Mouse (Mus musculus) spleen, postnatal 4 days (tissue): ENCODE data around the gene Cdkal1.

Source experiments
- DNase-seq, 2 experiments: peaks; one replicate each; pipeline ENCODE4 v3.0.0; 2022; ENCODE audit warnings: low spot score in 2 of 2

The Cdkal1 gene

DNA sequence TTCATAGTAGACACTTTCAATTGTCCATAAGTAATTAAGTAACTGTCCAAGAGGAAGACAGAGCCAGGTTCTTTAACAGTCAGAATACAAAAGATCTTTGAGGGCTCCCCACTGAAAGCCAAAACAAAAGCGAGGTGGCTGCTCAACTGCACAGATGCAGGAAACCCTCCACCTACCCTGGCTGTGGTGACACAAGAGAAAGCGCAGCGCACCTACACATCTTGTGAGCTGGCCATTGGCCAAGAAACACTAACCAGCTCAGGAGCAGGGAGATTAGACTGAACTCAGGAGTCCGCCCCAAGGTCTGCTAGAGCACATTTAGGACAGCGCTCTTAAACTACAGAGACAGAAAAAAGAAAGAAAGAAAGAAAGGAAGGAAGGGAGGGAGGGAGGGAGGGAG lies 226.9 kb downstream of the Cdkal1 start:
- DNase-seq: peak in 1 of 2 experiments; percentile 33

DNA sequence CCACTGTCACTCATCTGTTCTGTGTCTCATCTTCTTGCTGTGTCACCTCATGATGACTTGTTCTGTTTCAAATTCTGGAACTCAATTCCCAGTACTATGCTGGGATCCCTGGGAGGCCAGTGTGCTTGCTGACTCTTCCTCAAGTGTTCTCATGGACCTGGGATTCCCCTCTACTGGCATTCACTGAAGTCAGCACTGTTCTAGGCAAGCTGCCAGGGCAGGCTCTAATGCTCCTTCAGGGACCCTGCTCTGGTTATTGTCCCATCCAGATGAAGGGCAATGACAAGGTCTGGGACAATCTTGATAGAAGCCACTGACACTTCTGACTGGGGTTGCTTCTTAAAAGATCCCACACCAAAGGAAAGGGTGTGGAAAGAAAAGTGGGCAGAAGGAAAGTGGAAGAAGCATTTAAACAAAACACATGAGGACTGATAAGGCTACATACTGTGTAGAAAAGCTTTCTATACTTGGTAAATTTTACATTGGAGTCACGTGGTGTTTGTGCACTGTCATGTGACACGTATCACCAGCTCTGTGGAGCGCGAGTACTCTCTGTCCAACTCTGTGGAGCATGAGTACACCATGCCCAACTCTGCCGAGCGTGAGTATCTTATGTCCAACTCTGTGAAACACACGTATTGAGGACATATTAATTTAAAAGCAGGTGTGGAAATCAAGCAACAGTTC lies 227.9 kb downstream of the Cdkal1 start:
- no peak for DNase-seq

DNA sequence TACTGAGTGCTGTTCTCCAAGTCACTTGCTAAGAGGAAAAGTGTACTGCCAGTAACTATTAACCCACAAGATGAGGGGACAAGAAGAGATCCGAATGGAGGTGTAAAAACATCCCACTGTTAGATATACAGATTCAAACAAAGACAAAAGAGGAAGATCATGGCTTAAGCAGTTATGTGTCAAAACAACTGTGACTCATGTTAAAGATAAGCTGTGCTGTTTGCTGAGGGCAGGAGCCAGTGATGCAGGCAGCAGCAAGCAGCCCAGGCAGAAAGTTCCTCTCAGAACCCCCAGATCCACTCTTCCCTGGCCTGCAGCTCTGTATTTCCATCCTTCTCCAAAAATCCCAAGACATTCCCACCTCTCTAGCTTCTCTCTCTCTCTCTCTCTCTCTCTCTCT lies 230.5 kb downstream of the Cdkal1 start:
- no peak for DNase-seq

DNA sequence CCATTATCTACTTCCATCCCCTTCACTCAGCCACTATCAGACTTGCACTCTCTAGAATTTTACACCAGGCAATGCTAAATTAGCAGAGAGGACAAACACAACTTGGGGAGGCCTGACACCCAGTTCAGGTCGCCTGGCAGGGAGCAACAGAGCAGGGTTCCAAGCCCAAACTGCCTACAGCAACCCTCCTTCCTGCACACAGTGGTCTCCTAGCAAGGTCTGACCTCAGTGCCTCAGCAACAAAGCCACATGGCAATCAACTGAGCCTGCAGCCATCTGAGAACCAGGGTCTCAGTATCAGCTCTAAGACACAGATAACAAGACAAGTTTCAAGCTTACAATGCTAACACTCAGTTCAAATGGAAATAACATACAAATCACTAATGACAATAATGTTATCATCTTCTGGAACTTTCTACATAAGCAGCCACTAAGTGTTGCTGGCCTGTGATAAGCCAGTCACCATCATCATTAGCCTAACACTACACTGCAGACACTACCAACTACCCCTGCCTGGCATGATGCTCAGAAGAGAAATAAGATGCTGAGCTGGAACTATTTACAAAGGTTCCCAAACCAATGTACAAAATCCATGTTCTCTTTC lies 231.7 kb downstream of the Cdkal1 start:
- DNase-seq: no peak

DNA sequence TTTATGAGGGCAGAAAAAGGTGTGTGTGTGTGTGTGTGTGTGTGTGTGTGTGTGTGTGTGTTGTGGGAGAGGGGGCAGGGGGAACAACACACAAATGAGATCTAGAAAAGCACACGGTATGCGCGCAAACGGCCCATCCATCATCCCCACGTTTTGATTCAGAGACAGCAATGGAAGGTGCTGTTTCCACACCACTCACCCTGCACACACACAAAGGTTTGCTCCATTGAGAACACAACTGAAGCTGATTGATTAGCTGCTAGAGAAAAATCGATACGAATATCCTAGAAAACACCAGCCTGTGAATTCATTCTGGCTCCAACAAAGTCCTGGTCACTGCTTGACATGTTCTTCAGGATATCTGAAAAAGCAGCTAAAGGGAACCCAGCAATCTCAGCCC lies 233.6 kb downstream of the Cdkal1 start:
- no peak for DNase-seq

DNA sequence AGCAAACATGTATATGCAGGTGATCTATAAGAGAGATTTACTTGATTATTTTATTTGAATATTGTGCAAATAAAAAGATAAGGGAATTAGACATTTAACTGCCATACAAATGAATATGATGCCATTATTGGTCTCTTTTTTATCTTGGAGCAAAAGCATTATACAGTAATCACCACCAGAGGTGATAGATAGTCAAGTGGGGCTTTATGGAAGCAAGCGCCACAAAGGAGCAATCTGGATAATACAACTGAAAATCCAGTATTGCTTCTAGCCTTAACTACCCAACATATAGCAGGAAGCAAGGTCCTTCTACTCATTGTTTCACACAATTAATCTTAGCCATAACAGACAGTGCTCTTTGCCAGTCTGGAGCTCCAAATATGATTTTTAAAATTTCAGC lies 234.1 kb downstream of the Cdkal1 start:
- DNase-seq: no peak

DNA sequence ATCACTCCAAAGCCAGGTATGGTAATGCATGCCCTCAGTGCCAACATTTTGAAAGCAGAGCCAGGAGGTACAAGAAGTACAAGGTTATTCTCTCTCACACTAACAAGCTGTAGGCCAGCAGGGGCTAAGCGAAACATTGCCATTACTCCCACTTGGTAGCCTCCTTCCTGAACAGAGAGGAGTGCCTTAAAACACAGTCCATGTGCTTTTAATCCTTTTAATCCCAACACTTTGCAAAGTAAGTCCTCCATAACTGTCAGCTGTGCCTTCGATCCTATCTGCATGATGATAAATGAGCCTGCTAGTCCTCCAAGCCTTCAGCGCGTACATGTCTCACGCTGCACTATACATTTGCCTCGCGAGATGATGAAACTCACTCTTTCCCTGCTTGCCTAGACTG lies 234.6 kb downstream of the Cdkal1 start:
- DNase-seq: no peak

DNA sequence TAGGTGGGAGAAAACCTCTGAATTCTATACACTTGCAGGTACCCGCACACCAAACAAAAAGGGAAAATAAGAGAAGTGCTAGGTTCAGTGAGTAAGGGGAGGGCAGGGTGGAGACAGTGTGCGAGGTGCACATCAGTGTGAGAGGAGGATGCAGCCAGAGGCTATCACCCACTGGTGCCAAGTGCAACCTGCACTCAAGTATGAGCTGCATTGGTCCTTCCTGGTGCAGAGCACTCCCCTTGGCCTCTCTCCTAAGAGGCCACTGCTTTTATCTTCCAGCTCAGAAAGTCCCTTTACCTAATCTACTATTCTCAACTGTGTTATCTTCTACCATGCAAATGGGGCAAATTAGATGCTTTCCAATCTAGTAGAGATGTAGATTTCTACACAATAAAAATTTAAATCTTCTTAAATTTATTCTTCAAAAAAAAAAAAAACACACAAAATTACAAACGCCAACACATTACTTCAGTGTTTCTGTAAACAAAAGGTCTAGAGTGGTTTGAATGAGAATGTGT lies 238.8 kb downstream of the Cdkal1 start:
- no peak for DNase-seq

DNA sequence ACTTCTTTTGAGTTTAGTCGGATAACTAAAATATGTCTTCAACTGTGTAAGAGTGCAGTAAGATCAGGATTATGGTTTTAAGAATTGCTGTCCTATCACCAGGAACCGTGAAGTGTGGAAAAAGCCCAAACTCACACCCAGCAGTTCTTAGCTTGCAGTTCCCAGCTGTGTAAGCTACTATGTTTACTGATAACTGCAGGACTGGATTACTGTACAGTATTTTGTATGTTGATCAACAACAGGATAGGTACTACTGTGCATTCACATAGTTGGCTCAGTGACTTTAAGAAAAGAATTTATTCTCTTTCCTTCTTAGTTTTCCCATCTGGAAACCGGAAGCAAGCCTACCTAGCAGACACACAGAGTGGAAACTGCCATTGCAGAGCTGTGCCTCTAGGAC lies 239.5 kb downstream of the Cdkal1 start:
- DNase-seq: no peak

DNA sequence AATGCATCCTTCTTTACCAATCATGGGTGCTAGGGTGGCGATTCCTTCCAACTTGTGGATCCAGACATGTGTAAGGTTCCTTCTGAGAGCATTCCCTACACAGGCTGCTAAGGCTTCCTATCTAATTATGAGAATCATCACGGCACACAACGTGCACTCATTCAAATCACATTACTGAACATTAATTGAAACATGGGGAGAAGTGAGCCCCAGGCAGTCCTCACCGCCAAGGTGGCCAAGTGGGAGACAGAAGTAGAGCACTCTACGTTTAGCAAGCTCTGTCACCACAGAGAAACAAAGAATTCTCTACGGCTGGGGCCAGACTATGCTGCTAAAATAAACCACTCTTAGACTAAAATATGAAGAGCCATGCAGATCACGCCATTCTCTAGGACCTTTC lies 240.4 kb downstream of the Cdkal1 start:
- DNase-seq: no peak

DNA sequence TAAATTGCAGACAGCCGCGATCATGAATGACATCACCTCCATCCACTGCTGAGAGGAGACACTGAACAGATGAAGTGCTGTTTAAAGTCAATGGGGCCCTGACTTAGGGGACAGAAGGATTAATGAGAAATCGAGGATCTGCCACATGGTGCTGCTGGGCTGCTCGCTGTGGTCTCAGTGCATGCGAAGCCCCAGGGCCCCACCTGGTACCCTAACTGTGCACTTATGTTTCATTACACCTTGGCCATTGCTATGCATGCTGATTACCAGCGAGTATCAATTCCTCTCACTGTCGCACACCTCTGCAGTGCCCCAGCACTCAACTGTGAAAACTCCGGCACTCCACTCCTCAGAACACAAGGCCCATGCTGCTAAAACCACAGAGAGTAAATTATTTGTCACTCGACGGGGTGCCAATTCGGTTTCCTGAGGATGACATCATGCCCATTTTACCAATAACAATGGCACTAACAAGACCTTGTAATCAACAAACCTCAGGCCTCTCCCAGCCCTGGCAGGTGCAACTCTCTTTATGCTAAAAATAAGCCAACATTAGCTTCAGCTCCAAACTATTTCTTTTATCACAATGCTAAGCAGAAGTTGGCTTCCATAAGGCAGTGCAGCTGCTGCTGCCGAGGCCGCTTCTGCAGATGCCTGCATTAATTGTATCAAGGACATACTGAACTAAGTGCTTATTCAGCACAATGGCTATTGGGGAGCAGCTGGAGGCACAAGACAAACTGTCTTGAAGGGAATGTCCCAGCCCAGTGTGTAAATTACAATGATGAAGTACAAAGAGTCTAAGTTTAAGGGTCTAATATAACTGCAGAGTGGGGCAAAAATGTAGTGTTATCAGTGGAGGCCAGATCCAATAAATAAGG lies 245.2 kb downstream of the Cdkal1 start:
- DNase-seq: no peak

DNA sequence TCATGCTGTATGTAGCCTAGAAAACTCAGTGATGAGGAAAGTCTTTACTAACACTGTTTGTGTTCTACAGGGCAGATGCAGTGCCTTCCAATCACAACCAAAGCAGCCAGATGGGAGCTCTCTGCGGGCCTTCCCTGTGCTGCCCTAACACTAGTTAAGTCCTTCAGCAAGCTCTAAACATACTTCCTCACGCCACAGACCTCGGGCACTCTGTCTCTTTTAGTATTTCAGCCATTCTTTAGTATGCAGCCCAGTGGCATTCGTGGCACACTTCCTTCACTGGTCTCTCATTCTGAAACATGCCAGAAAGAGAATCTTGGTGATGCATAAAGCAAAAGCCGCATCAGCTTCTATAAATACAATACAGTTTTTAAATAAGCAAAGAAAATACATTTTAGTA lies 246.0 kb downstream of the Cdkal1 start:
- DNase-seq: no peak

DNA sequence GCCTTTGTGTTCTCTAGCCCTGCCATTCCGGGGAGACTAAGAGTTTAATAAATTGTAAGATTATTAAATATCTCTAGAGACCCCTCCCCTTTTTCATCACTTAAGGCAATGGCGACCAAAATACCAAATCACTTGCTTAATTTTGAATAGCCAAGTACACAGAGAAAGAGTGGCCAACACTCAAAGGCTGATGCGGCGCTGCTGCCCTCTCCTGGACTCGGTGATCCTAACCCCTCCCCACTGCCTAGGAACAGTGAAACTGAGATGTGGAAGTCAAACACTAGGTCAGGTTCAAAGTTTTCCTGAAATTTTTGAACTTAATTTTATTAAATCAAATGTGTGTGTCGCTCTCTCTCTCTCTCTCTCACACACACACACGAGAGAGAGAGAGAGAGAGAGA lies 251.2 kb downstream of the Cdkal1 start:
- peak in 1 of 2 experiments; percentile 45 for DNase-seq

DNA sequence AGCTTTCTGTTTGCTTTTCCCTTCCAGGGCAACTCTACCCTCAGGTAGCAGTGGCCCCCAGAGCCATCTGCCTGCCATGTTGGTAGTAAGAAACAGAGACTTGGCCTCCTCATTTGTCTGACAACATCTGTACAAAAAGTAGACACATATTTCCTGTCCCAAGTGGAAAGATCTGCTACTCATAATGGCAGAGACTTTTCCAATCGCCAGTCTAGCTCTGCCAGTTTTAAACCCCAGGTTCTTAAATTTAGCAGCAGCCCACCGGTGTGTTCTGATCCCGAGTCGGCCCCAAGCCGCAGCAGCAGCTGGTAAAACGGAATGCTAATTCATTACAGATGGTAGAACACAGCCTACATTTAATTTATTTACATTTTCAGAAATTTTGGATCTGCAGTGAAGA lies 251.9 kb downstream of the Cdkal1 start:
- DNase-seq: no peak

DNA sequence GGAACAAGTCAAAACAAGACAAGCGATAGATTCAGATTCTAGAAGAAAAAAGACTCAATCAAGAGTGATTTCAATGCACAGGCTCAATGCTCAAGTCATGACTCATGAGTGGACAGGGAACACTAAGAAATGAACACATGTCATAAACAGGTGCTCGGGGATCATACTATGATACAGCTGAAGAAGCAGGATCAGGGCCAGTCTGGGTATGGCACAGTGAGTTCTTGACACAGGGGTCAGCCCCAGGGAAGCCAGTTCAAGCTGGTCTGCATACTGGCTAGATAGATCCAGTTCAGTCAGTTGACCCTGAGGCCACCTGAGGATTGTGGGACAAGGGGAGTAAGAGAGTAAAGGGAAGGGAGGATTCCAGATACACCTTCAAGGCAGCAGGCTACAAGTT lies 254.4 kb downstream of the Cdkal1 start:
- DNase-seq: peak in 1 of 2 experiments; percentile 2

DNA sequence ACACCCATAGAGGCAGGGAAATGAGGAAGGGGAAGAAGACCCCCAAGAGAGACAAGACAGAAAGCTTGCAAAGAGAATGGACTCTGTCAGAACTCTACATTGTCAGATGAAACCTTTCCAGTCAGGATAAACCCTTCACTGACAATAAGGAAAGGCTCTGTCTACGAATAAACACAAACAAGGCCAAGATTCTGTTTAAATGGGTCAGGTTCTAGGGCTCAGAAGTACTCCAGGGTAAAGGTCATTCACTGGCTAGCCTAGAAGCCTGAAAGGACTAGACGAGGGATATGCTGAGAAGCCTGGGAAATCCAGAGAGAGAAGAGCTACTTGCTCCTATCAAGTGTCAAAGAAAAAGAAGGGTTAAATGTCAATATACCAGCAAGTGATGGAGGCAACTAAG lies 255.8 kb downstream of the Cdkal1 start:
- no peak for DNase-seq

DNA sequence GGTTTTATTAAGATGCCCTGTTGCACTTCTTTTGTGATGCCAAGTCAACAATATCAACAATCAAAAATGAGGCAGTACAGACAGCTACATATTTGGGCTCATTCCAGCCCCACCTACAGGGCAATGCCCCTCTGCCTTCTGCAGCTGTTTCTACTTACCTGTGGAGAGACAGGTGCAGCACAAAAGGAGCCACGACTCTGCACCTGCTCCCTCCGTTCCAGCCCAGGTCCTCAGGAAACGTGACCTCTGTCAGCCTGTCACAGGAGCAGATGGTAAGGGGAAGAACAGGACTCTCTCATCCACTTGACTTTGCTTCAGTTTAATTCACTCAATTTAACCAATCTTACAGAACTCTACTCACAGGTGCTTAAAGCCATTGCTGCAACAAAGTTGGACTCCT lies 258.7 kb downstream of the Cdkal1 start:
- DNase-seq: no peak

DNA sequence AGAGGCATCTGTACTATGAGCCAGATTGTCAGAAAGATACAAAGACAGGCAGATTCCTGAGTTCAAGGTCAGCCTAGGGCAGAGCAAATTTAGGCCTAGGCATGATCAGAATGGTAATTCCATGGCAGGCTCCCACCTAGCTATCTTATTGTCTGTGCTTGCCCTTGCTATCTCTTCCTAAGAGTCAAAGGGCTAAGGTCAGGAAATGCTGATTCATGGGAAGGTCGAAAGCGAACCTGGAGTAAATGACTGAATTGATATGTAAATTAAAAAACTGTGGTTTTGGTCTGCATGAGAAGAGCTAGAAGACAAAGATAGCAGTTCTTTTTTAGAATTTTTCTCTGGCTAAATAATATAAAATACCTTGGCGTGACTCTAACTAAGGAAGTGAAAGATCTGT lies 262.4 kb downstream of the Cdkal1 start:
- no peak for DNase-seq

DNA sequence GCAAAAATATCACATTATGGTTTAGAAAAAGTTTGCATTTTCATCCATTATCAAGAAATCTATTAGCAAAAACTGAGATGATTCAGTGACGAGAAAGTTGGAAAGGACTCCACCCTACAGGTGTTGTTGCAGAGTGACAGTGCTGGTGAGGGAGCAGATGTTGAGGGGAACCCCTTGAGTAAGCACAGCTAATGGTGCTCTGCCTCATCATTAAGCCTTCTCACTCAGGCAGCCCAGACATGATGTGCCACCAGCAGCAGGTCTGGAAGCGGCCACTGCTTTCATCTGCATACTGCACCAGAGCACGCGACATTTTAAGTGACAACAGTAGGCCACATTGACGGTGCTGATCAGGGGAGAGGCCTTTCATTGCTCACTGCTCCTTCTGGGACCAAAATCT lies 264.8 kb downstream of the Cdkal1 start:
- DNase-seq: no peak

DNA sequence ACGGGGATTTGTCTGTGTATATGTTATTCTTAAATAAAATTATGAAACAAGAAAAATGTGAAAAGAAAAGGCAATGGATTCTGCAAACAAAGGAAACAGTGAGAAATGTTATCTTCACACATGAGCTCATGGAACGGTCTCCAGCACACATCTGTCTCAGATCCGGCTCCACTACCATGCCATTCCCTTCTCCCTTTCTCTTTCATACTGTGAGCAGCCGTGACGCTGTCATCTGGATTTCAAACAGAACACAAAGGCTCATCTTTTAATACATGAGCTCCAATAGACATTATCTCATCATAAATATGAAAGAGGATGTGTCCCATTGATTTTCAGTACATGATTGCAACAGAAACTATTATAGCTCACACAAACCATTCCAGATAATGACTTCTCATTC lies 265.3 kb downstream of the Cdkal1 start:
- no peak for DNase-seq

DNA sequence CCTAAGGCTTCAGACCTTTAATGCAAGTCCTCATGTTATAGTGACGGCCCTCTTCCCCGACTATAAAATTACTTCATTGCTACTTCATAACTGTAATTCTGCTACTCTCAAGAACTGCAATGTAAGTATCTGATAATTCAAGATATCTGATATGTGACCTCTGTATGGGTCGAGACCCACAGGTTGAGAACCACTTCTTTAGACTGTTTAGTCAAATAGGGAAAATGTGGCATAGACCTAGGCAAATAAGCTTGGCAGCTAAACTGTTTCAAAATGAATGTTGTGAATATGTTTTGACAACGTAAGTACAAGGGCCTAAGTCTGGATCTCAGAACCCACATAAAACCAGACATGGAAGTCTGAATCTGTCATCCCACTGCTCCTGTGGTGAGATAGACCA lies 266.8 kb downstream of the Cdkal1 start:
- no peak for DNase-seq

DNA sequence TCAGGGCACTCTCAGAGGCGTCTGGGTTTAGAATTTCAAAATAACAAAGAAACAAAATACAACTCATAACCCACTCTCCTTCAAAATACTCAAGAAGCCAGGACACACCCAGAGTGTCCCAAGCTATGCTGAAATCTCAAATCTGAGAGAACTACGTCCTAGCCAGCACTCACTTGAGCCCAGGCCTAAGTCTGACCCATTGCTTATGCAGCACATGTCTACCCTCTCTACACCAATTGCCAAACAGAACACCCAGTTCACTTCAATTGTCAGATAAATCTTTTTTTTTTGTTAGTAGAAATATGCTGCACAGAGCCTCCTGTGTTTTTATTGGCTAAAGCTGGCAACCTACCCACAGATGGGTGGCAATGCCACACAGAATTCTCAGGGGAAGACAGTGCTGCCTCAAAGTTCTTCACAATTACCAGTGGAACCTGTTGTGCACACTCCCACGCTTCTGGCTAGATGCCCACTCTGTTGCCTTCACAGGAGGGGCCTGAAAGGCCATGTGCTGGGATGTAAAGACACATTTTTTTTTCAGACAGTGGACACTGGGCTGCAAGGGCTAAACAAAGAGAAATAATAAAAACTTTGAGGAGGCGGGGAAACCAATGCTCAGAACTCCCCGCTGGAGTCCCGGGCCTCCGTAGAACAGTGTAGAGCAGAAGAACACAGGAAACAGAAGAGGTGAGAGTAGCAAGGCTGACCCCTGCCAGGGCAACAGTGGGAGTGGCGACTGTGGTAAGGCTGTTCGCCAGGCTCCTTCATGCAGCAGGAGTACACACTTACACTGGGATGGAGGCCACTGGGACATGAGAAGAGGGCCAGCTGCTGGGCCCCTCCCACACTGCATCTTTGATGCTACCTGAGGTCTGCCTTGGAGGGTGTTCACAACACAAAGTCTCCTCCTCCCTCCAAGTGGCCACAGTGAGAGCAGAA lies 273.4 kb downstream of the Cdkal1 start:
- no peak for DNase-seq
